Mouse (Mus musculus): ENCODE results near the gene Slc25a39. TPM values are rescaled to one million over a fixed set of nuclear protein-coding genes. Genes with fewer than 3 reads are reported as not detected.
"Not testable (repeated sequence)": the region's sequence is repeated elsewhere in the genome, so short reads cannot be mapped to it uniquely, and the experiment has no call there.

Slc25a39 gene
- polyA plus RNA-seq, 1 experiment from 2014 or later: 131 TPM

DNA sequence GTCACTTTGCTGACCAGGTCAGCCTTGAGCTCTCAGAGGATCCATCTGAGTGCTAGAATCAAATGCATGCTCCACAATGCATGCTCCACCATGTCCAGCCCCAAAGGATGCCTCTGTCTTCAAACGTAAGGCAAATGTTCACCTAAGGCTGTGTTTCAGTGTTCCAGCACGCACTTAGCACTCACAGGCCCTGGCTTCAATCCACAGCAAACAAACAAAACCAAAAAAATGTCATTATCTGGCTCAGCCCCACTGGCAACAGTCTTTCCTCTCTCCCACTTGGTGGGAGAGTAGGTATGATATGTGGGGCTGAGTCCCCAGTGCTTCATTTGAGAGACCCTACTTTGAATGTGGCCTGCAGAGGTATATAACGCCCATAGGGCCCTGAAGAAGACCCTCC lies 3.3 kb upstream of the Slc25a39 start:
- H3K4me3 ChIP-seq (ENCODE audit: inconsistent target): no peak overlapping the region
- H3K36me3 ChIP-seq (ENCODE audit: inconsistent target): no peaks in the 10 kb centered on the region
- WGBS (ENCODE audit: missing documents): 89% methylated on average over 3 of the region's 3 CpGs
- H3K79me2 ChIP-seq (ENCODE audit: inconsistent target): peaks cover 10% of the 10 kb centered on the region
- no peak overlapping the region for H3K27ac ChIP-seq

GRCm38 (mm10) chr11:102410345-102410744 lies 2.6 kb upstream of the Slc25a39 start:
- not testable (repeated sequence) for H3K4me3 ChIP-seq (ENCODE audit: inconsistent target); H3K27ac ChIP-seq; H3K36me3 ChIP-seq (ENCODE audit: inconsistent target)
- peaks cover 17% of the 10 kb centered on the region for H3K79me2 ChIP-seq (ENCODE audit: inconsistent target)
- 88% methylated on average over 1 of the region's 3 CpGs for WGBS (ENCODE audit: missing documents)

DNA sequence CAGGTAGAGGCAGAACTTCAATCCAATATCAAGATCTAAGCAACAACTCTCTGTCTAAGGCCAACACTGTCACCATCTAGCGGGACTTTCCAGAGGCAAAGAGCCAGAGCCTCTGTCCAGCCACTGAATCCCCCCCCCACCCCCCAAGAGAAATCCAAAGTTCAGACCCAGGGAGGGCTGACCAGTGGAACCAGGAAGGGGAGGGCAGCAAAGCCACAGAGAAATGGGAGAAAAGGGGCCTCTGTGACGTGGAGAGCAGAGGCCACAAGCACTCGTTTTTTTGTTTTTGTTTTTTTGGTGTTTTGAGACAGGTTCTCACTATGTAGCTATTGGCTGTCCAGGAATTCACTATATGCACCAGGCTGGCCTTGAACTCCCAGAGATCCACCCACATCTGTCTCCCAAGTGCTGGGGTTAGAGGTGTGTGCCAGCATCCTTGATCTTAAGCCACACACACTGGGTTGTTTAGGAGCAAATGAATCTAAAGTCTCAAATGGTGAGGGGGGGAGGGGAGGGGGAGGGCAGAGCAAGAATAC lies 2.1 kb upstream of the Slc25a39 start:
- H3K4me3 ChIP-seq (ENCODE audit: inconsistent target): no peak overlapping the region
- peaks cover 2% of the 10 kb centered on the region; the same call in 1 of the 2 replicates for H3K36me3 ChIP-seq (ENCODE audit: inconsistent target)
- peak overlapping the region; percentile 88; the same call in 1 of the 2 replicates for H3K27ac ChIP-seq
- peaks cover 17% of the 10 kb centered on the region for H3K79me2 ChIP-seq (ENCODE audit: inconsistent target)
- WGBS (ENCODE audit: missing documents): 94% methylated on average over 3 of the region's 3 CpGs

DNA sequence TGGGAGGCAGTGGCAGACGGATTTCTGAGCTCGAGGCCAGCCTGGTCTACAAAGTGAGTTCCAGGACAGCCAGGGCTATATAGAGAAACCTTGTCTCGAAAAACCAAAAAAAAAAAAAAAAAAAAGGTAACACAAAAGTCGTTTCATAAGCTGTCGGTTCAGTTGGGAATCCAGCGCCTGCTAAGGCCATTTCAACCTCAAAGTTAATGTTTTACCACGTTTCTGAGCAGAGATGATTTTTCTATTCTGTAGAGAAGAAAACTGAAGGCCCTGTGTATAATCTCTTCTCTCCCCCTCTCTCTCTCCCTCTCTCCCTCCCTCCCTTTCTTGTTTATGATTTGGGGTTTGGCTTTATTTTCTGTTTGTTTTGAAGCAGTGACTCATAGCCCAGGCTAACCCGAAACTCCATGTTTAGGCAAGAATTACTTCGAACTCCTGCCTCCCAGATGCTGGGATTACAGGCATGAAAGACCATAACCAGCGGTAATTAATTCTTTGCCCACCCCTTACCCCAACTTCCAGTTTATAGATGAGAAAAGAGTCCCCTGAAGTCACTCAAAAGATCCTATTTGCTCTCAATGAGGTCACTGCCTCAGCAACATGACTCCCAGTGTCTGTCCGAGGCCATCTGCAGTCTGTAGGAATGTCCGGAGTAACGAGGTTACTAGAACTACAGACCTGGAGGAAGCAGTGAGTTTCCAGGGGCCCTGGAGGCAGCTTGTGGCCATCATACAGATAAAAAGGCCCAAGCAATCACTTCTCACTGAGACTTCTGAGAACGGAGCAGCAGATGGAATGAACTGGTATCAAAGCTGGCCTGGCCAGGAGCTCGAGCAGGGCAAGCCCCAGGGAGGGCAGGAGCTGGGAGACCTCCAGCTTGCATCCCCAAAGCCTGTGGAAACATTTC lies 1.4 kb upstream of the Slc25a39 start:
- H3K27ac ChIP-seq: peak overlapping the region; percentile 88
- H3K36me3 ChIP-seq (ENCODE audit: inconsistent target): peaks cover 9% of the 10 kb centered on the region; the same call in 1 of the 2 replicates
- peak overlapping the region; percentile 17; the same call in 1 of the 2 replicates for H3K4me3 ChIP-seq (ENCODE audit: inconsistent target)
- peaks cover 17% of the 10 kb centered on the region for H3K79me2 ChIP-seq (ENCODE audit: inconsistent target)
- WGBS (ENCODE audit: missing documents): 50% methylated on average over 15 of the region's 15 CpGs

- 1% methylated on average over 32 of the region's 32 CpGs for WGBS (ENCODE audit: missing documents)
- H3K79me2 ChIP-seq (ENCODE audit: inconsistent target): peaks cover 17% of the 10 kb centered on the region
- H3K27ac ChIP-seq: peak overlapping the region; percentile 88
- H3K36me3 ChIP-seq (ENCODE audit: inconsistent target): peaks cover 17% of the 10 kb centered on the region
- H3K4me3 ChIP-seq (ENCODE audit: inconsistent target): peak overlapping the region; percentile 71
These were observed 664 bp upstream of the Slc25a39 start for GRCm38 (mm10) chr11:102408344-102408876.

DNA sequence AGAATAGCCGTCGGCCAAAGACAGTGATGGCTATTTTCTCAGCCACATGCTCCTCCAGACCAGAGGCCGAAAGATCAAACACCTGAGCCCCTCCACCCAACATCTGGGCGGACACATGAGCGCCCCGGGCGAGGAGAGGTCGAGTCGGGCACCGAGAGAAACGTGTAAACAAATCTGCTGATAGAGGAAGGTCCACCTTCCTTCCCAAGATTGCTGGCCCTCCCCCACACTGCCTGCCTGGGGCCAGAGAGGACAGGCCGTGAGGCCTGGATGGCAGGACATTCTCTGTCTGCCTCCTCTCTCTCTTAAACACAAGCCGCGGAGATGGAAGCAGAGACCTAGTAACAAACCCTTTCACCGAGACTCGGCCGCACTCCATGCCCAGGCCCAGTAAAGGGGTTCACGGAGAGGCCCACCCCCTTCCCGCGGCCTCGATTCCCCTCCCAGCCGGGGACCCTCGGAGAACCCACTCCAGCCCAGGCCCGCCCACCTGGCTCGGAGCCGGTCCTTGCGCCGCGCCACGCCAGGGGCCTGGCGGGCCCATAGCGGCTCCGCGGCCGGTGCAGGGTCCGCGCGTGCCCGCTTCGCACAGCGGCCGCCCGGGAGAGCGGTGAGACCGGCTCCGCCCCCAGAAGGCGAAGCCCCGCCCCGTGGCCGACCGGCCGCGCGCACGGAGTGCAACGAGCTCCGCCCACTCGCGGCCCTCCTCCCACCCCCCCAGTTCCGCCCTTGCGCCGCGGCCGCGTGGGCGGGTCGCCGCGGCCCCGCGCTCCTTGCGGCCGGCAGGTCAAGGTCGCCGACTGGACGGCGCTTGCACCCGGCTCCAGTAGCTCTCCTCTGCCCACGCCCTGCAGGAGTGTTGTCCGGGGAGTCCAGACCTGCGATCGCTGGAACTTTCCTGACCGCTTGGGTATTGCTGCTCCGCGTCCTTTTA lies 579 bp downstream of the Slc25a39 start:
- WGBS (ENCODE audit: missing documents): under 1% methylated on average over 72 of the region's 85 CpGs
- H3K4me3 ChIP-seq (ENCODE audit: inconsistent target): peak overlapping the region; percentile 87

GRCm38 (mm10) chr11:102406401-102406800 lies 1.3 kb downstream of the Slc25a39 start:
- 43% methylated on average over 3 of the region's 3 CpGs for WGBS (ENCODE audit: missing documents)
- H3K79me2 ChIP-seq (ENCODE audit: inconsistent target): peaks cover 17% of the 10 kb centered on the region
- peaks cover 28% of the 10 kb centered on the region for H3K36me3 ChIP-seq (ENCODE audit: inconsistent target)
- H3K27ac ChIP-seq: peak overlapping the region; percentile 71
- peak overlapping the region; percentile 87 for H3K4me3 ChIP-seq (ENCODE audit: inconsistent target)

More for the DNA sequence above, 579 bp downstream of the Slc25a39 start:
- peak overlapping the region; percentile 82 for H3K27ac ChIP-seq
- peaks cover 28% of the 10 kb centered on the region for H3K36me3 ChIP-seq (ENCODE audit: inconsistent target)
- peaks cover 17% of the 10 kb centered on the region for H3K79me2 ChIP-seq (ENCODE audit: inconsistent target)

GRCm38 (mm10) chr11:102405544-102406285 lies 2.0 kb downstream of the Slc25a39 start:
- Histone ChIP-seq H3K36me3 (ENCODE audit: inconsistent target) (peaks cover 28% of the 10 kb centered on the region), H3K27ac (no peak overlapping the region), H3K79me2 (ENCODE audit: inconsistent target) (peaks cover 17% of the 10 kb centered on the region), H3K4me3 (ENCODE audit: inconsistent target) (no peak overlapping the region)
- WGBS (ENCODE audit: missing documents): 92% methylated on average over 11 of the region's 11 CpGs

GRCm38 (mm10) chr11:102404161-102405010 lies 3.4 kb downstream of the Slc25a39 start:
- Histone ChIP-seq H3K4me3 (ENCODE audit: inconsistent target) (no peak overlapping the region), H3K79me2 (ENCODE audit: inconsistent target) (peaks cover 17% of the 10 kb centered on the region), H3K36me3 (ENCODE audit: inconsistent target) (peaks cover 28% of the 10 kb centered on the region), H3K27ac (no peak overlapping the region)
- WGBS (ENCODE audit: missing documents): 96% methylated on average over 17 of the region's 18 CpGs

- H3K27ac ChIP-seq: no peak overlapping the region
- H3K79me2 ChIP-seq (ENCODE audit: inconsistent target): peaks cover 17% of the 10 kb centered on the region
- peaks cover 28% of the 10 kb centered on the region for H3K36me3 ChIP-seq (ENCODE audit: inconsistent target)
- 99% methylated on average over 10 of the region's 11 CpGs for WGBS (ENCODE audit: missing documents)
- no peak overlapping the region for H3K4me3 ChIP-seq (ENCODE audit: inconsistent target)
These were observed 4.1 kb downstream of the Slc25a39 start for GRCm38 (mm10) chr11:102403657-102404056.

- Histone ChIP-seq H3K79me2 (ENCODE audit: inconsistent target) (peaks cover 16% of the 10 kb centered on the region), H3K27ac (no peak overlapping the region), H3K4me3 (ENCODE audit: inconsistent target) (no peak overlapping the region), H3K36me3 (ENCODE audit: inconsistent target) (peaks cover 28% of the 10 kb centered on the region)
- 74% methylated on average over 12 of the region's 12 CpGs for WGBS (ENCODE audit: missing documents)
These were observed 5.7 kb downstream of the Slc25a39 start for GRCm38 (mm10) chr11:102401898-102402500.

- Histone ChIP-seq H3K4me3 (ENCODE audit: inconsistent target) (no peak overlapping the region), H3K27ac (no peak overlapping the region), H3K79me2 (ENCODE audit: inconsistent target) (peaks cover 2% of the 10 kb centered on the region; the same call in 1 of the 2 replicates), H3K36me3 (ENCODE audit: inconsistent target) (peaks cover 28% of the 10 kb centered on the region)
- WGBS (ENCODE audit: missing documents): 46% methylated on average over 12 of the region's 12 CpGs
These were observed 7.1 kb downstream of the Slc25a39 start for GRCm38 (mm10) chr11:102400513-102401084.

All from macrophage (primary cell).